21 mouse cellular contexts compared by ENCODE assay signal in the genomic region with DNA sequence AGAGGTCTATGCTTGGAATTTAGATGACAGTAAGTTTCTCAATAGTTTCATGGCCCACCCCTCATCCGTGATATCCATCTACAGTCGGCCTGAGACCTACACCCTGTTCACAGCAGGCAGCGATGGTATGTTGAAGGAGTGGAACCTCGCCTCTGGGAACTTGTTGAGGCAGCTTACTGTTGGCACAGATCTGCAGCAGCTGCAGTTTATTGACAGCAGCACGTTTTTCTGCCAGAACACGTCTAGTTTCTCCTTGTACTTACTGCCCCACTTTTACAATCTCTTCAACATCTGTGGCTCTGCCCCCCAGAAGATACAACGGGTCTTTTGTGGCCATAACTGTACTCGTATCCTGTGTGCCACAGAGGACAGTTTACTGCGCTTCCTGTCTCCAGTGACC. TPM values are rescaled to one million over a fixed set of nuclear protein-coding genes. Genes with fewer than 3 reads are reported as not detected.
DNase-seq lines count a peak whose midpoint lies in the region; ATAC-seq and TF ChIP-seq lines count a peak whose summit lies in the region.
"Had no signal": no experiment of that assay in that cellular context is flagged by ENCODE, and none has a peak within 500 bp of the region (broad histone marks: within the 10 kb centered on the region; RNA-seq: fewer than 3 reads in every experiment).

No protein-coding gene starts in this region.

- 0 out of 2 replicates have a peak overlapping the region, but pooled peaks have one; percentile 2 for H3K27ac ChIP-seq in limb, embryonic 12.5 days
- H3K27ac ChIP-seq in limb, embryonic 10.5 days, result no peak overlapping the region
- peak overlapping the region; percentile 45; the same call in 1 of the 2 replicates for H3K27ac ChIP-seq in limb, embryonic 13.5 days
- H3K27ac ChIP-seq in stomach, postnatal 0 days (replicated peaks), result peak overlapping the region; percentile 63
- H3K27ac ChIP-seq: forebrain, embryonic 12.5 days; heart, embryonic 13.5 days; hindbrain, embryonic 12.5 days had no signal

- no peaks in the 10 kb centered on the region; the same call in 1 of the 2 replicates for H3K4me1 ChIP-seq in limb, embryonic 12.5 days (replicated peaks)
- H3K4me1 ChIP-seq in limb, embryonic 10.5 days, result no peaks in the 10 kb centered on the region
- peaks cover 15% of the 10 kb centered on the region for H3K4me1 ChIP-seq in limb, embryonic 13.5 days
- no peaks in the 10 kb centered on the region for H3K4me1 ChIP-seq in stomach, postnatal 0 days (replicated peaks; ENCODE audit: control insufficient read depth, insufficient read depth)
- H3K4me1 ChIP-seq: forebrain, embryonic 12.5 days; heart, embryonic 13.5 days; hindbrain, embryonic 12.5 days had no signal

- DNase-seq in limb, embryonic 10.5 days (ENCODE audit: low spot score), result no peak
- peak; percentile 46 for DNase-seq in urinary bladder, postnatal 14 days (ENCODE audit: low spot score)
- DNase-seq in urinary bladder, adult 2 months (ENCODE audit: low spot score), result no peak
- DNase-seq in stomach, postnatal 0 days (ENCODE audit: low spot score), result no peak
- no peak for DNase-seq in adrenal gland, adult 18-20 months (ENCODE audit: low spot score in 2 of 2)
- no peak for DNase-seq in left cerebral cortex, postnatal 25 days (ENCODE audit: low spot score in 2 of 2)
- DNase-seq: adrenal gland, adult 2 months; adrenal gland, postnatal 25 days; cerebellum, adult 2 months; cerebellum, postnatal 10 days; gastrocnemius, postnatal 14 days; heart, postnatal 4 days had no signal

- WGBS in limb, embryonic 12.5 days, result 66% methylated on average over 9 of the region's 9 CpGs
- WGBS in limb, embryonic 10.5 days, result 83% methylated on average over 9 of the region's 9 CpGs
- 41% methylated on average over 9 of the region's 9 CpGs for WGBS in limb, embryonic 13.5 days
- 67% methylated on average over 9 of the region's 9 CpGs for WGBS in stomach, postnatal 0 days

- no peak overlapping the region for H3K4me3 ChIP-seq in limb, embryonic 12.5 days (replicated peaks)
- no peak overlapping the region for H3K4me3 ChIP-seq in limb, embryonic 10.5 days
- no peak overlapping the region for H3K4me3 ChIP-seq in limb, embryonic 13.5 days
- H3K4me3 ChIP-seq in stomach, postnatal 0 days (ENCODE audit: low read depth, low read length), result no peak overlapping the region
- H3K4me3 ChIP-seq: forebrain, embryonic 12.5 days; heart, embryonic 13.5 days; hindbrain, embryonic 12.5 days had no signal

- no peak overlapping the region for H3K4me2 ChIP-seq in limb, embryonic 12.5 days
- H3K4me2 ChIP-seq in limb, embryonic 13.5 days (replicated peaks), result no peak overlapping the region
- H3K4me2 ChIP-seq in stomach, postnatal 0 days (replicated peaks; ENCODE audit: low read depth), result no peak overlapping the region
- H3K4me2 ChIP-seq: forebrain, embryonic 12.5 days; heart, embryonic 13.5 days; hindbrain, embryonic 12.5 days had no signal

- no peaks in the 10 kb centered on the region for H3K9me3 ChIP-seq in limb, embryonic 12.5 days
- no peaks in the 10 kb centered on the region for H3K9me3 ChIP-seq in limb, embryonic 10.5 days (replicated peaks)
- no peaks in the 10 kb centered on the region for H3K9me3 ChIP-seq in limb, embryonic 13.5 days
- H3K9me3 ChIP-seq in stomach, postnatal 0 days (ENCODE audit: control insufficient read depth, low read length), result no peaks in the 10 kb centered on the region
- H3K9me3 ChIP-seq: forebrain, embryonic 12.5 days; heart, embryonic 13.5 days; hindbrain, embryonic 12.5 days had no signal

- no peak for ATAC-seq in limb, embryonic 12.5 days (ENCODE audit: insufficient number of reproducible peaks, insufficient read depth, low FRiP score, low TSS enrichment, low read depth)
- ATAC-seq in limb, embryonic 13.5 days (ENCODE audit: low FRiP score, low read depth), result 0 out of 2 replicates have a peak, but pooled peaks have one; percentile 40
- ATAC-seq in stomach, postnatal 0 days (ENCODE audit: low FRiP score, low TSS enrichment), result no peak
- ATAC-seq: activated CD4-positive, CD25-positive, alpha-beta regulatory T cell, adult 4 months; forebrain, embryonic 16.5 days; hindbrain, embryonic 16.5 days; Patski had no signal

- no peak for TF ChIP-seq EP300 in stomach, postnatal 0 days (optimal IDR thresholded peaks at IDR 0.05)

- H3K9ac ChIP-seq in limb, embryonic 12.5 days (replicated peaks), result no peak overlapping the region
- no peak overlapping the region for H3K9ac ChIP-seq in limb, embryonic 13.5 days
- no peak overlapping the region for H3K9ac ChIP-seq in stomach, postnatal 0 days (ENCODE audit: low read length)
- H3K9ac ChIP-seq: forebrain, embryonic 12.5 days; heart, embryonic 13.5 days; hindbrain, embryonic 12.5 days had no signal

- H3K27me3 ChIP-seq in limb, embryonic 12.5 days, result no peaks in the 10 kb centered on the region
- H3K27me3 ChIP-seq in limb, embryonic 10.5 days (ENCODE audit: low read depth, poor library complexity, severe bottlenecking), result no peaks in the 10 kb centered on the region
- no peaks in the 10 kb centered on the region for H3K27me3 ChIP-seq in limb, embryonic 13.5 days
- H3K27me3 ChIP-seq in stomach, postnatal 0 days (ENCODE audit: control insufficient read depth, insufficient read depth, low read length), result no peaks in the 10 kb centered on the region
- H3K27me3 ChIP-seq: forebrain, embryonic 12.5 days; heart, embryonic 13.5 days; hindbrain, embryonic 12.5 days; Patski had no signal

- intact Hi-C loops in left cerebral cortex, postnatal 25 days (cut with DNase I), result loop anchor here (10.0 kb wide), 1 partner anchor 174 kb away; no protein-coding TSS in a partner anchor

- TF ChIP-seq CTCF in stomach, postnatal 0 days (IDR thresholded peaks at IDR 0.05; ENCODE audit: low read depth), result no peak

- no peaks in the 10 kb centered on the region for H3K36me3 ChIP-seq in limb, embryonic 12.5 days
- H3K36me3 ChIP-seq in limb, embryonic 10.5 days, result no peaks in the 10 kb centered on the region
- no peaks in the 10 kb centered on the region for H3K36me3 ChIP-seq in limb, embryonic 13.5 days
- H3K36me3 ChIP-seq in stomach, postnatal 0 days (ENCODE audit: control insufficient read depth, insufficient read depth, low read length), result no peaks in the 10 kb centered on the region
- H3K36me3 ChIP-seq: forebrain, embryonic 12.5 days; heart, embryonic 13.5 days; hindbrain, embryonic 12.5 days had no signal

RNA-seq across cellular contexts. Expression of gene Sipa1l3, which starts 42.6 kb away (rescaled TPM):
- polyA plus RNA-seq in limb, embryonic 12.5 days (2016; fragmentation: Nextera tagmentation; extraction: Ambion mirVana), result 14.0 and 16.1 TPM in 2 replicates
- 12.6 and 13.4 TPM in 2 replicates for polyA plus RNA-seq in limb, embryonic 10.5 days (2016; fragmentation: Nextera tagmentation; extraction: Ambion mirVana)
- polyA plus RNA-seq in urinary bladder, adult 2 months (2012; rRNA removed), result 18.4 and 32.6 TPM in 2 replicates
- 11.5 and 13.9 TPM in 2 replicates for polyA plus RNA-seq in limb, embryonic 13.5 days (2015; fragmentation: Nextera tagmentation; extraction: Ambion mirVana)
- polyA plus RNA-seq in stomach, postnatal 0 days (2015; fragmentation: Nextera tagmentation; extraction: Ambion mirVana), result 9.7 TPM in 2 replicates
- 10 to 100 TPM; 23.5 to 42.5 TPM for total RNA-seq in adrenal gland, adult 18-20 months (2021)
- total RNA-seq in left cerebral cortex, postnatal 25 days (2021), result 10 to 100 TPM; 55.0 to 60.7 TPM
